Mouse (Mus musculus): Measurements from ENCODE around the gene Psmc6.

Psmc6 gene

GRCm38 (mm10) chr14:45350931-45351859 lies 21.6 kb downstream of the Psmc6 start, which contains the start of gene Styx:
TSS of gene Styx (plus strand) at chr14:45351093.
- peak; percentile 98 for DNase-seq

- peak; percentile 55 for DNase-seq
These were observed 34.9 kb downstream of the Psmc6 start for GRCm38 (mm10) chr14:45364211-45365195.

GRCm38 (mm10) chr14:45365196-45365587 lies 35.6 kb downstream of the Psmc6 start:
- no peak for DNase-seq

- no peak for DNase-seq
These were observed 49.2 kb downstream of the Psmc6 start for GRCm38 (mm10) chr14:45378771-45379170.

GRCm38 (mm10) chr14:45380756-45381155 lies 51.2 kb downstream of the Psmc6 start:
- no peak for DNase-seq

- no peak for DNase-seq
These were observed 53.3 kb downstream of the Psmc6 start for GRCm38 (mm10) chr14:45382912-45383311.

GRCm38 (mm10) chr14:45385596-45385995 lies 56.0 kb downstream of the Psmc6 start:
- DNase-seq: no peak

- DNase-seq: no peak
These were observed 57.9 kb downstream of the Psmc6 start for GRCm38 (mm10) chr14:45387480-45387879.

GRCm38 (mm10) chr14:45388345-45389181 lies 59.0 kb downstream of the Psmc6 start:
- peak; percentile 95 for DNase-seq

- no peak for DNase-seq
These were observed 59.6 kb downstream of the Psmc6 start for GRCm38 (mm10) chr14:45389194-45389593.
